Mouse (Mus musculus) layer of hippocampus, postnatal 36 days (tissue): Measurements from ENCODE around the gene Gm1604a. TPM values are rescaled to one million over a fixed set of nuclear protein-coding genes. Genes with fewer than 3 reads are reported as not detected.
A peak's percentile ranks its signal among the peaks of the same experiment; 100 is the strongest.
"Not testable (repeated sequence)": the region's sequence is repeated elsewhere in the genome, so short reads cannot be mapped to it uniquely, and the experiment has no call there.

ENCODE experiments used
- DNase-seq, 2 experiments: peaks; one replicate each; pipeline ENCODE4 v3.0.0; 2022
- total RNA-seq, 2 experiments: library from RNA; stranded (reverse); gene quantifications; 2 replicates each; pipeline ENCODE4 v1.2.3; 2021

The Gm1604a gene
- total RNA-seq, 2 experiments from 2014 or later = 1.5 to 1.8 TPM

GRCm38 (mm10) chr17:7069561-7070240 is 44.3 kb downstream of the Gm1604a start:
- DNase-seq = not testable (repeated sequence)

DNA sequence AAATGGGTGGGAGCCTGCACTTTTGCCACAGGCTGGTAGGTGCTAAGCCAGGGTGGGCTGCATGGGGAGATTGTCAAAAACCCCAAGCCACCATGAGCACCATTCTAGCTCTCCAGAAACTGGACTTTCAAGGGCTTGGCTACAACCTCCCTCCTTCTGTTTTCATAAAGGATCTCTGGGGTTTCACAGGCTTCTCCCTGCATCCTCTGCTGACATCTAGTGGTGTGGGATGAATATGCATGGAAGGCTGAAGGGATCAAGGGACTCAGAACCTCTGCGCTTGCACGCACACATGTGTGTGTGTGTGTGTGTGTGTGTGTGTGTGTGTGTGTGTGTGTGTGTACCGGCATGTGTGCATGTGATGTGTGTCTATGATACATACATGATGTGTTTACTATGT is 49.1 kb downstream of the Gm1604a start:
- DNase-seq = peak; percentile 18 to 19

DNA sequence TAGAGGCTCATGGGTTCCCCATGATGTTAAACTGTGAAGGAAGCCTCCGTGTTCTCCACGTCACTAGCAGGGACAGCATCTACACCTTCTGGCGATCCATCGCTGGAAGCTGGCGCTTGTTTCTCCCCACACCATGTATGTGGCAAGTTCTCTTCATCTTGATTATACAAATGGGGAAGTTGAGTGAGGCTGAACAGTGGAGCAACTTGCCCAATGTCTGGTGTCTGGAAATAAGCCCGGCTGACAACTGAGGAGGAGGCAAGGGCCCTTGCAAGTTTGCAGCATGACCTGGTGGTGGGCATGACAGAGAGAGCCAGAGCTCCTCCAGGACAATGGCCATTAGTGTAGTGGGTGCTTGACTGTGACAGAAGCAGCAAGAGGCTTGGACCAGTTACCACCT is 50.2 kb downstream of the Gm1604a start:
- DNase-seq = not testable (repeated sequence)

DNA sequence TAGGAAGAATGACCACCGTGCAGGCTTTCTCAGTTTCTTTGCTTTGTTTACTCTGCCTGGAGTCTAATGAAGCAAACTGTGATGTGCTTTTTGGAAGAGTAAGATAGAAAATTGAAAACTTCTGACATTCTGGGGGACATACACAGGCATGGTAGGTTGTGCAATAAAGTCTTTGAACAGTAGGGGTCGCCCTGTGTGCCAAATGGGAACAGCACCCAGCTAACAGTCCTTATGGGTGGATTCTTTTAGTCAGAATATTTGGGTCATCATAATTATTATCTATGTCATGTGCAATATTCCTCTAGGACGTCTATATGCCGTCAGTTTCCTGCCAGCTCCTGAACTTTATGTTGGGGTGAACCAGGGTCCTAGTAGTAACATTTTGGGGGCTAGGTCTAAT is 54.2 kb downstream of the Gm1604a start:
- DNase-seq = peak; percentile 30 to 56

DNA sequence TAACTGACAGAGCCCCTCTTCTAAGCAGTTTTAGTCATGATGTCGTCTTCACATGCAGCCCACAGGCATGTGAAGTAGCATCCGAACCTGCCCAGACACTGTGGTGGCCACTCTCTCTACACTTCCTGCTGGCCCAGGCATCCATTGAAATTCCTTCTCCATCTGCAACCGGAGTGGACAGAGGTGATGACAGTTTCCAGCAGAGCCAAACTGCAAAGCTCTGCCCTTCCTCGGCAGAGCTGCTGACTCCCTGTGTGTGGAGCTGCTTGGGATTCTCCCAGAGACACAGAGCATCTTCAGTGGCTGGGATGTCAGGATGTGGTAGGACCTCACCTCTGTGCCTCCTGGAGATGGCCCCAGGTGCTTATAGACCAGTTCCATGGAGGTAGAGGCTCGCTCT is 59.2 kb downstream of the Gm1604a start:
- not testable (repeated sequence) for DNase-seq

DNA sequence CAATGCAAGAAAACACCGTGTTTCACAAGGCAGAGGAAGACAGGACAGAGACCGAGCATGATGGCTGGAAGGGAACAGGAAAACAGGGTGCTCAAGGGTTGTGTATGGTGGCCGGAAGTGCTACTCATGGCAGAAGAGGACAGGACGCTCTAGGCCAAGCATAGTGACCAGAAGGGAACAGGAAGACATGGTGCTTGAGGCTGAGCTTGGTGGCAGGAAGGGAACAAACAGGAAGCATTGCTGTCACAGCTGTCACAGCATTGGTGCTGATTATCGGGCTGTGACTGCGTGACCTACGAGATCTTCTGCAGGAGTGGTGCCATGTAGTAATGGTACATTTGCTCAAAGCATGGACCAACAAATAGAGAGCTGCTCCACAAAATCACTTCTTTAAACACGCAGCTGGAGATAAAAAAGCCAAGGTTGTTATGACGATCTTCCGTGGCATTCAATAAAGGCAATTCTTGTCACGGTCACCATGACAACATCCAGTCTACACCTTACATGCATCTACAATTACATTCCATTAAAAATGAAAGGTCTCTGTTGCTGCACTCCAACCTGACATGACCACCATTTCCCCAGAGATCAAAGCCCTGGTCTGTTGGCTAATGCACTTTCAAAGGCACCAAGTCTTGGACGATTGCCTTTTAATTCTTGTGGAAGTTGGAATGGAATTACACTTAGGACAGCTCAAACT is 60.3 kb downstream of the Gm1604a start:
- not testable (repeated sequence) for DNase-seq

DNA sequence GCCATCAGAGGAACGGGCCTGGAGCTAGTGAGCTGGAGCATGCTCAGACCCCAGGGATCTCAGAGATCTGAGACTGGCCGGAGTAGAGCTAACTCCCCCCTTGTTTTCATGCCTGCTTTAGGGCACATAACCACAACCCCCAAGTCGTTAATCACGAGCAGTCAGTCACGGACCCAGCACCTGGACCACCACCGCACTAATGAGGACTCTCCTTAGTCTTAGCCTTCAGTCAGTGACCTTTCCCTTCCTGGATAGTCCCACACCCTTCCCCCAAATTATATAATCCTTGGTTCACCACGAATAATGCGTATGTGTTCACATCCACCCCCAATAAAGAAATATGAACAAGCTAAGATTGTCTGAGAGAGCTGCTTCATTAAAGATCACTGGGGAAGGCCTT is 61.5 kb downstream of the Gm1604a start:
- not testable (repeated sequence) for DNase-seq

DNA sequence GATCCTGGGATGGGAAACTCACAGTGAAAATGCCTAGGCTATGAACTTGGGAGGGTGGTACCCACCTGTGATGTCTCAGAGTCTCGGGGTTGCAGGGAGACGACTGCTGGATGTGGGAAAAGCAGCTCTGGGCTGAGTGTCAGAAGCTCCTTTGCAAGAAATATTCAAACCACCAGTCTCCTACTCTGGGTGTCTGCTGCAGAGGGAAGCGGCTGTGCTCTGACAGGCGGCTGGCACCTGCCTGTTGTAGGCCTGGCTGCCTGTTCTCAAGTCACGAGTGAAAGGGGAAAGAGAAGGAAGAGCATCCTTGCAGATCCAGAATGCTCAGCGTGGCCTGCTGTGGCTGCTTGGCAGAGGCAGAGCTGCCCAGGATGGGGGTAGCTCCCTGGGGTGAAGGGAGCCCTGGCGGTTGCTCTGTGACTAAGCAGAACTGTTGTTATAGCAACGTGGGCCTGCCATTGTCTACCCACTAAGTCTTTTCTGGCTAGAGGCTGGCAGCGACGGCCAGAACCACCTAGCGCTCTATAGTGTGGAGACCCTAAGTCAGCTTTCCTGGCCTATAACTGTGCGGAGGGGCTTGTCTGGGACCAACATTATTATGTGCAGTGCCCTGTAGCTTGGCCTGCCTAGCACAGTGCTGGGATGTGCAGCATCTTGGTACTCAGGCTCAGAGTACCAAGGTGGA is 72.6 kb downstream of the Gm1604a start:
- DNase-seq = not testable (repeated sequence)

- not testable (repeated sequence) for DNase-seq
Measured at GRCm38 (mm10) chr17:7099096-7099495, 73.7 kb downstream of the Gm1604a start.

GRCm38 (mm10) chr17:7102945-7103344 is 77.6 kb downstream of the Gm1604a start:
- DNase-seq = not testable (repeated sequence)

- not testable (repeated sequence) for DNase-seq
Measured at GRCm38 (mm10) chr17:7111658-7112057, 86.3 kb downstream of the Gm1604a start.

DNA sequence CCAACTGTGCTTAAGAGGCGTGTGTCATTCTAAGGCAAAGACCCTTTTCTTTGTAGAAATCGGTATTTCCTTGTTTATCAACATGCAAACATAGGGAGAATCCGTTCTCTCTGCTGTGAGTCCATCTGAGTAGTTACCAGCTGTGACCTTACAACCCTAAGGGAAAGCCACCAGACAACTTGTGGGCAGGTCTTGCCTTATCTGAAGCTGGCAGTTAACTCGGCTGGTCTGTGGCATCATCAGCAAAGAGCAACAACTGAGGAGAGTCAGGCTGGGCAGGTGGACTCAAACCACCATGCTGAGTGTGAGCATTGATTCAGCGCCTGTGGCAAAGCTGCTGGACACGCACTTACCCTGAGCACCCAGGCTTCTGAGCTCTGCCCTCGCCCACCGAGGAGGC is 90.9 kb downstream of the Gm1604a start:
- DNase-seq = not testable (repeated sequence)

DNA sequence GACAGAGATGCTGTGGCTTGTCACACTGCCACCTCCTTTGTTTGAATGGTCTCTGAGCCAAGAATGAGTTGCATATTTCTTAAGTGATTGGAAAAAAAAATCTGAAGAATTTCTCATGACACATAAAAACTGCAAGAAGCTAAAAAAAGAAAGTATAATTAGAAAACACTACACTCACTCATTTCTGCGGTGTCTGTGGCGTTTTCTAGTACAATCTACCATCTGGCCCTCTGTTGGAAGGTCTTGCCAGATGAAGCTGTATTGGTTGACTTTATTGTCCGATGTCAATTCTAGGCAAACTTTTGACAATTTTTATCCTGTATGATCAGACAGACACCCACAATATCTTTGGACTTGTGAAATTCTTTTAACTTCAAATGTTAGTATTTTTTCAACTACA is 95.5 kb downstream of the Gm1604a start:
- not testable (repeated sequence) for DNase-seq

DNA sequence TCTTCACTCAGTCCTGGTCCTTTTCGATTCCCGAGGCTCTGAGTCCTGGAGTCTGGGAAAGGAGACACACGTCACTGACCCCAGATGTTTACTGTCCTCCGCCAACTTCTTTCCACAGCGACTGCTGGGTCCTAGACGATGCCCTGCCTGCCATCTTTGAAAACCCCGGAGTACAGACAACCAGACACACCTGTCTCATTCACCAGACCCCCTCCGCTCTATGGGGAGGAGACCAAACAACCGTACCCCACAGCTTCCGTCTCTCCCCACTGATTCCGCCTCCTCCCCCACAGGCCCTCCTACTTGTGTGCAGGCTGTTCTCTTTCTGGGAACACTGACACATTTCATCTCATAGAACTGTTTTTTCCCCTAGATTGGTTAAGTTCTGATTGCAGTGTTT is 97.2 kb downstream of the Gm1604a start:
- not testable (repeated sequence) for DNase-seq

- DNase-seq = not testable (repeated sequence)
Measured at GRCm38 (mm10) chr17:7126475-7126874, 101.1 kb downstream of the Gm1604a start.

DNA sequence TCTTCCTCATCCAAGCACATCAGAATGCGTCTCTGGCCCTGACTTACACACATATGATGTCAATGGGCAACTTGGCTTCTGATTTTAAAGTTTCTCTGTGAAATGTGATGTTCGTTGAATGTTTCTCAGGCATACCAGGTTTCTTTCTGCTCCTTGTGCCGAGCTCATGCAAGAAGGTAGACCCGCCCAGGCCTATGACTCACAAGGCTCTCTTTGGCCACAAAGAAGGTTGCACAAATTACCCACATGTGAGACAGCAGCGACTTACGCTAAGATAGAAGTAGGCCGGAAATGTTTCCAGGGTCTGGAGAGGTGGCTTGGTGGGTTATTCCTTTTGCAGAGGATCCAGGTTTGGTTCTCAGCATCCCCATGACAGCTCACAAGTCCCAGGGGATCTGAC is 108.6 kb downstream of the Gm1604a start:
- not testable (repeated sequence) for DNase-seq

GRCm38 (mm10) chr17:7135277-7135676 is 109.9 kb downstream of the Gm1604a start:
- not testable (repeated sequence) for DNase-seq

Other genes starting within 250 kb of the Gm1604a start
- gene Ezr, start 242.8 kb upstream of the Gm1604a start, total RNA-seq = 10 to 100 TPM; 41.7 to 50.5 TPM
- gene Rsph3b, start 76.9 kb upstream of the Gm1604a start, total RNA-seq = 10 to 100 TPM; 29.8 TPM
- 10 to 100 TPM; 24.8 to 24.9 TPM for gene Tagap1, start 64.4 kb upstream of the Gm1604a start, total RNA-seq
- 10 to 100 TPM; 37.0 to 38.8 TPM for gene Rnaset2b, start 54.9 kb upstream of the Gm1604a start, total RNA-seq
- gene Gm49721, start 46.7 kb upstream of the Gm1604a start, total RNA-seq = under 1 TPM in 1 of 2 experiments, not detected in 1; 0.22 TPM
- gene Rps6ka2, start 144.5 kb downstream of the Gm1604a start, total RNA-seq = 10 to 100 TPM; 30.5 to 38.3 TPM